Mouse (Mus musculus) hindbrain, embryonic 13.5 days (tissue): ENCODE measurements around the gene Rnasek. TPM values are rescaled to one million over a fixed set of nuclear protein-coding genes. Genes with fewer than 3 reads are reported as not detected.

ENCODE experiments used
- ATAC-seq: fragments of 200-750 bp; cut with Nextera tagmentation; 2 replicates; pipeline ENCODE4 v1.8.0; 2017; ENCODE audit warnings: moderate TSS enrichment; ENCODE audit not compliant: low FRiP score
- H3K27ac ChIP-seq: fragments of 300-500 bp; sonication (generic); 2 replicates; pipeline ENCODE4 v1.5.1; 2015; ENCODE audit warnings: inconsistent platforms, mild to moderate bottlenecking, moderate library complexity
- H3K27me3 ChIP-seq: fragments of 300-500 bp; sonication (generic); 2 replicates; pipeline ENCODE4 v1.6.1; 2015; ENCODE audit warnings: mild to moderate bottlenecking, inconsistent platforms
- H3K36me3 ChIP-seq: fragments of 300-500 bp; sonication (generic); 2 replicates; pipeline ENCODE4 v1.6.1; 2015; ENCODE audit warnings: mild to moderate bottlenecking, inconsistent platforms
- H3K4me1 ChIP-seq: fragments of 300-500 bp; sonication (generic); replicated peaks from 2 replicates; pipeline ENCODE4 v1.6.1; 2015; ENCODE audit warnings: inconsistent platforms
- H3K4me2 ChIP-seq: fragments of 300-500 bp; sonication (generic); 2 replicates; pipeline ENCODE4 v1.6.1; 2015; ENCODE audit warnings: inconsistent platforms, mild to moderate bottlenecking, moderate library complexity
- H3K4me3 ChIP-seq: fragments of 300-500 bp; sonication (generic); 2 replicates; pipeline ENCODE4 v1.5.1; 2015; ENCODE audit warnings: mild to moderate bottlenecking, inconsistent platforms
- H3K9ac ChIP-seq: fragments of 300-500 bp; sonication (generic); 2 replicates; pipeline ENCODE4 v1.6.1; 2015; ENCODE audit warnings: mild to moderate bottlenecking, inconsistent platforms
- H3K9me3 ChIP-seq: fragments of 300-500 bp; sonication (generic); 2 replicates; pipeline ENCODE4 v1.6.1; 2016; ENCODE audit warnings: inconsistent platforms
- WGBS: fragments of 180-500 bp; shearing (Covaris S2); methylation state at CpG from one replicate; pipeline ENCODE4 v1.1.7; 2015; 5-methylcytosine and 5-hydroxymethylcytosine counted together
- polyA plus RNA-seq: library from polyadenylated mRNA; unstranded; fragments of >200 nt; fragmentation: Nextera tagmentation; extraction: Ambion mirVana; gene quantifications from 2 replicates; pipeline ENCODE4 v1.2.1, GENCODE M21; 2015

The Rnasek gene
- polyA plus RNA-seq, 1 experiment from 2014 or later, result 342 TPM

- Histone ChIP-seq H3K36me3 (peaks cover 10% of the 10 kb centered on the region), H3K4me2 (no peak overlapping the region), H3K9me3 (no peaks in the 10 kb centered on the region), H3K27me3 (peaks cover 64% of the 10 kb centered on the region), H3K9ac (no peak overlapping the region), H3K27ac (no peak overlapping the region), H3K4me3 (no peak overlapping the region), H3K4me1 (peaks cover 27% of the 10 kb centered on the region)
- WGBS, result 11% methylated on average over 9 of the region's 9 CpGs
- ATAC-seq, result no peak
Observed at GRCm38 (mm10) chr11:70212896-70213295, 26.7 kb downstream of the Rnasek start.

GRCm38 (mm10) chr11:70212423-70212822 is 27.2 kb downstream of the Rnasek start, which contains the start of gene Slc16a11:
Gene Slc16a11 (plus strand): TSS chr11:70212752.
- Histone ChIP-seq H3K9ac (peak within 1 kb of the TSS; percentile 73), H3K27ac (no peak within 1 kb of the TSS), H3K4me2 (peak within 1 kb of the TSS; percentile 68), H3K36me3 (peaks cover 6% of the 10 kb centered on the region), H3K27me3 (peaks cover 62% of the 10 kb centered on the region), H3K4me3 (peak within 1 kb of the TSS; percentile 39), H3K9me3 (no peaks in the 10 kb centered on the region), H3K4me1 (peaks cover 27% of the 10 kb centered on the region)
- ATAC-seq, result no peak
- WGBS, result 64% methylated on average over 6 of the region's 6 CpGs

GRCm38 (mm10) chr11:70211972-70212371 is 27.7 kb downstream of the Rnasek start:
- Histone ChIP-seq H3K27ac (no peak overlapping the region), H3K4me1 (peaks cover 27% of the 10 kb centered on the region), H3K9me3 (no peaks in the 10 kb centered on the region), H3K36me3 (peaks cover 1% of the 10 kb centered on the region), H3K27me3 (peaks cover 58% of the 10 kb centered on the region), H3K4me3 (no peak overlapping the region), H3K9ac (no peak overlapping the region), H3K4me2 (no peak overlapping the region)
- WGBS, result 81% methylated on average over 6 of the region's 6 CpGs
- ATAC-seq, result no peak

DNA sequence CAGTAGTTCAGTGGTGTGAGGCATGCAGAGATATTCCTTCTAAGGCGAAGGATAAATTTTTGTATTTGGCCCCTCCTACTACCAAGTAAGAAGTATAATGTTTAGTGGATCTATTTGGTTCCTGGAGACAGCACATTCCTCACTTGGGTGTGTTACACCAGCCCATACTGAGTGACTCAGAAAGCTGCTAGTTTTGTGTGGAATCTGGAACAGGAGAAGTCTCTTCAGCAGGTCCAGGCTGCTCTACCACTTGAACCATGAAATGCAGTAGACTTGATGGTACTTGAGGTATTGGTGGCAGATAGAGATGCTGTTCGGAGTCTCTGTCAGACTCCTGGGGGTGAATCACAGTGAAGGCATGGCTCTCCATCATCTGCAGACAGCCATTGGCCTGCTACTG is 29.0 kb downstream of the Rnasek start:
- 88% methylated on average over 2 of the region's 2 CpGs for WGBS
- ATAC-seq, result no peak

GRCm38 (mm10) chr11:70208778-70209388 is 30.8 kb downstream of the Rnasek start:
- no peak overlapping the region for H3K27ac ChIP-seq
- ATAC-seq, result no peak
- H3K27me3 ChIP-seq, result peaks cover 33% of the 10 kb centered on the region
- no peak overlapping the region for H3K9ac ChIP-seq
- H3K9me3 ChIP-seq, result no peaks in the 10 kb centered on the region
- H3K4me3 ChIP-seq, result no peak overlapping the region
- peaks cover 9% of the 10 kb centered on the region for H3K4me1 ChIP-seq
- WGBS, result 87% methylated on average over 5 of the region's 5 CpGs
- no peak overlapping the region for H3K4me2 ChIP-seq
- H3K36me3 ChIP-seq, result no peaks in the 10 kb centered on the region

More for the DNA sequence above, 29.0 kb downstream of the Rnasek start:
- Histone ChIP-seq H3K27ac (no peak overlapping the region), H3K36me3 (no peaks in the 10 kb centered on the region), H3K4me3 (no peak overlapping the region), H3K9ac (no peak overlapping the region), H3K9me3 (no peaks in the 10 kb centered on the region), H3K4me2 (no peak overlapping the region), H3K4me1 (peaks cover 27% of the 10 kb centered on the region), H3K27me3 (peaks cover 51% of the 10 kb centered on the region)

GRCm38 (mm10) chr11:70207283-70207682 is 32.4 kb downstream of the Rnasek start:
- no peaks in the 10 kb centered on the region for H3K9me3 ChIP-seq
- no peak overlapping the region for H3K4me3 ChIP-seq
- ATAC-seq, result no peak
- H3K36me3 ChIP-seq, result no peaks in the 10 kb centered on the region
- H3K27ac ChIP-seq, result no peak overlapping the region
- peaks cover 25% of the 10 kb centered on the region for H3K27me3 ChIP-seq
- no peak overlapping the region for H3K9ac ChIP-seq
- H3K4me2 ChIP-seq, result no peak overlapping the region
- WGBS, result 90% methylated on average over 7 of the region's 7 CpGs
- no peaks in the 10 kb centered on the region for H3K4me1 ChIP-seq

GRCm38 (mm10) chr11:70206801-70207200 is 32.8 kb downstream of the Rnasek start:
- no peaks in the 10 kb centered on the region for H3K9me3 ChIP-seq
- H3K4me2 ChIP-seq, result no peak overlapping the region
- 0 out of 2 replicates have a peak overlapping the region, but pooled peaks have one; percentile 26 for H3K9ac ChIP-seq
- H3K4me3 ChIP-seq, result no peak overlapping the region
- no peaks in the 10 kb centered on the region for H3K36me3 ChIP-seq
- no peak overlapping the region for H3K27ac ChIP-seq
- no peaks in the 10 kb centered on the region for H3K4me1 ChIP-seq
- ATAC-seq, result no peak
- 88% methylated on average over 2 of the region's 2 CpGs for WGBS
- peaks cover 20% of the 10 kb centered on the region for H3K27me3 ChIP-seq

- Histone ChIP-seq H3K4me3 (no peak overlapping the region), H3K27ac (no peak overlapping the region), H3K27me3 (0 out of 2 replicates have a peak, but pooled peaks cover 10% of the 10 kb centered on the region), H3K9me3 (no peaks in the 10 kb centered on the region), H3K4me2 (no peak overlapping the region), H3K36me3 (no peaks in the 10 kb centered on the region), H3K9ac (no peak overlapping the region), H3K4me1 (0 out of 2 replicates have a peak, but pooled peaks cover 6% of the 10 kb centered on the region)
- 41% methylated on average over 5 of the region's 5 CpGs for WGBS
- ATAC-seq, result no peak
Observed at GRCm38 (mm10) chr11:70201691-70202090, 38.0 kb downstream of the Rnasek start.

GRCm38 (mm10) chr11:70200036-70200608 is 39.5 kb downstream of the Rnasek start:
- Histone ChIP-seq H3K9me3 (no peaks in the 10 kb centered on the region), H3K4me3 (no peak overlapping the region), H3K4me2 (no peak overlapping the region), H3K9ac (no peak overlapping the region), H3K27me3 (0 out of 2 replicates have a peak, but pooled peaks cover 5% of the 10 kb centered on the region), H3K27ac (no peak overlapping the region), H3K4me1 (0 out of 2 replicates have a peak, but pooled peaks cover 6% of the 10 kb centered on the region), H3K36me3 (no peaks in the 10 kb centered on the region)
- ATAC-seq, result no peak
- WGBS, result 89% methylated on average over 5 of the region's 5 CpGs

GRCm38 (mm10) chr11:70199107-70199506 is 40.5 kb downstream of the Rnasek start:
- no peaks in the 10 kb centered on the region for H3K36me3 ChIP-seq
- 84% methylated on average over 8 of the region's 8 CpGs for WGBS
- H3K27me3 ChIP-seq, result 0 out of 2 replicates have a peak, but pooled peaks cover 5% of the 10 kb centered on the region
- H3K9me3 ChIP-seq, result no peaks in the 10 kb centered on the region
- H3K4me3 ChIP-seq, result no peak overlapping the region
- 0 out of 2 replicates have a peak, but pooled peaks cover 6% of the 10 kb centered on the region for H3K4me1 ChIP-seq
- H3K9ac ChIP-seq, result no peak overlapping the region
- H3K27ac ChIP-seq, result no peak overlapping the region
- ATAC-seq, result no peak
- no peak overlapping the region for H3K4me2 ChIP-seq

GRCm38 (mm10) chr11:70198332-70198731 is 41.3 kb downstream of the Rnasek start:
- ATAC-seq, result no peak
- H3K9ac ChIP-seq, result no peak overlapping the region
- 92% methylated on average over 3 of the region's 3 CpGs for WGBS
- H3K4me2 ChIP-seq, result no peak overlapping the region
- H3K4me3 ChIP-seq, result no peak overlapping the region
- H3K36me3 ChIP-seq, result no peaks in the 10 kb centered on the region
- 0 out of 2 replicates have a peak, but pooled peaks cover 6% of the 10 kb centered on the region for H3K4me1 ChIP-seq
- no peak overlapping the region for H3K27ac ChIP-seq
- H3K27me3 ChIP-seq, result 0 out of 2 replicates have a peak, but pooled peaks cover 5% of the 10 kb centered on the region
- H3K9me3 ChIP-seq, result no peaks in the 10 kb centered on the region

GRCm38 (mm10) chr11:70193354-70194285 is 46.0 kb downstream of the Rnasek start:
- WGBS, result 64% methylated on average over 11 of the region's 11 CpGs
- H3K4me2 ChIP-seq, result no peak overlapping the region
- no peaks in the 10 kb centered on the region for H3K4me1 ChIP-seq
- no peak for ATAC-seq
- H3K9ac ChIP-seq, result no peak overlapping the region
- H3K36me3 ChIP-seq, result no peaks in the 10 kb centered on the region
- H3K27ac ChIP-seq, result no peak overlapping the region
- no peaks in the 10 kb centered on the region for H3K9me3 ChIP-seq
- no peak overlapping the region for H3K4me3 ChIP-seq
- H3K27me3 ChIP-seq, result no peaks in the 10 kb centered on the region
